Mouse (Mus musculus) cerebellum, adult 2 months (tissue): ENCODE measurements around the gene Inhbb.

Experiments
- CTCF ChIP-seq: fragments of 200-500 bp; IDR thresholded peaks from 2 replicates; pipeline ENCODE4 v1.5.1; 2011; ENCODE audit warnings: low read depth, mild to moderate bottlenecking, control low read depth, low read length, moderate library complexity, borderline replicate concordance; ENCODE audit not compliant: insufficient read depth
- POLR2A ChIP-seq: fragments of 200-500 bp; IDR thresholded peaks from 2 replicates; pipeline ENCODE4 v1.6.1; 2011; ENCODE audit warnings: low read length, control low read depth, borderline replicate concordance; ENCODE audit not compliant: insufficient read depth

DNA sequence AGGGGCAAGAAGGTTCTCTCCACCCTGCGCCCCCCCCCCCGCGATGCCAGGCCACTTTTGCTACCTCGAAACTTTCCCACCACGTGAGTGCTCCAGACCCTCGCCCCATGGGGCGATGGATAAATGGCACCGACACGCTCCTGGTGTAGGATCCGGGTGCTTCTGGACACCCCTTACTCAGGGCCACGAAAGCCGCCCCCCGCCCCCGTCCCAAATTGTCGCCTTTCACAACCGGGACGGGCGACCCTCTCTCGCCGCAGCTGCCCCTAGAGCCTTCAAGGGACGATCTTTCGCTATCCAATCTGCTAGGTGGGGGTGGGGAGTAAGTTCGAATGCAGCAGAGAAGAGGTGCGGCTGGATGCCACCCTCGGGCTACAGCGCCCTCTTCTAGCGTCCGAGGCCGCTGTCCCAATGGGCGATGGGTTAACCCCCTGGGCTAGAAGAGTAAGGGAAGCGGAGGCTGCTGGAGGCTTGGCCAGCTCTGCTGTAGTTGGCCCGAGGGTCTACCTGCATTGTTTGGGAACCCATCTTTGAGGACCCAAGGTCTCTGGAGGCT, 490 bp upstream of the Inhbb start:
- TF ChIP-seq CTCF (no peak), POLR2A (no peak)
